Mouse (Mus musculus): ENCODE measurements around the gene Cpne2.

Gene Cpne2

DNA sequence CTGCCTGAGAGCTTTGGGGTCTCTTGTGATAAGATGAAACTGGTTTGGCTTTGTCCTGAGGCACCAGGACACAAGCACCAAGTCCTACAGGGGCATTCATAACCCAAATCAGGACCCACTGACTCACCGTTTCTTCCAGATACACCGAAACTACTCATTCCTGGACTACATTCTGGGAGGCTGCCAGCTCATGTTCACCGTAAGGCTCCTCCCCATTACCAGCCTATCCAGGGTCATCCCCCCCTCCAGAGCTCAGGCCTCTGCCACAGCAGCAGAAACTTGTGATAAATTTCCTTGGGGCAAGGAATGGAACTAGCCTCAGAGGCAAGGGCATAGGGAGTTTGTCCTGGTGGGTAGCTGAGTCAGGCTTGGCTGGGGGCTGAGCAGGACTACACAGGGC, 24.5 kb downstream of the Cpne2 start:
- TF ChIP-seq POU5F1 (IDR thresholded peaks at IDR 0.05; ENCODE audit: borderline replicate concordance, low read length) (no peak), NANOG (IDR thresholded peaks at IDR 0.05; ENCODE audit: borderline replicate concordance, low read length) (no peak), CTCF (conservative IDR thresholded peaks at IDR 0.05; ENCODE audit: low read length) (no peak)
- Histone ChIP-seq H3K4me3 (replicated peaks; ENCODE audit: low read length) (no peak overlapping the region), H3K9me3 (ENCODE audit: low read length) (no peaks in the 10 kb centered on the region), H3K4me1 (replicated peaks; ENCODE audit: low read depth, low read length) (no peaks in the 10 kb centered on the region), H3K27me3 (ENCODE audit: insufficient read depth, low read length) (peaks cover 6% of the 10 kb centered on the region), H3K36me3 (ENCODE audit: insufficient read depth, low read length) (no peaks in the 10 kb centered on the region)

GRCm38 (mm10) chr8:94561256-94561655, 28.5 kb downstream of the Cpne2 start:
- no peaks in the 10 kb centered on the region for H3K36me3 ChIP-seq (ENCODE audit: insufficient read depth, low read length)
- H3K27me3 ChIP-seq (ENCODE audit: insufficient read depth, low read length): peaks cover 3% of the 10 kb centered on the region
- H3K4me1 ChIP-seq (replicated peaks; ENCODE audit: low read depth, low read length): peaks cover 5% of the 10 kb centered on the region; the same call in 1 of the 2 replicates
- no peak overlapping the region for H3K4me3 ChIP-seq (replicated peaks; ENCODE audit: low read length)
- TF ChIP-seq POU5F1 (IDR thresholded peaks at IDR 0.05; ENCODE audit: borderline replicate concordance, low read length) (no peak), NANOG (IDR thresholded peaks at IDR 0.05; ENCODE audit: borderline replicate concordance, low read length) (no peak), CTCF (conservative IDR thresholded peaks at IDR 0.05; ENCODE audit: low read length) (no peak)
- no peaks in the 10 kb centered on the region for H3K9me3 ChIP-seq (ENCODE audit: low read length)

DNA sequence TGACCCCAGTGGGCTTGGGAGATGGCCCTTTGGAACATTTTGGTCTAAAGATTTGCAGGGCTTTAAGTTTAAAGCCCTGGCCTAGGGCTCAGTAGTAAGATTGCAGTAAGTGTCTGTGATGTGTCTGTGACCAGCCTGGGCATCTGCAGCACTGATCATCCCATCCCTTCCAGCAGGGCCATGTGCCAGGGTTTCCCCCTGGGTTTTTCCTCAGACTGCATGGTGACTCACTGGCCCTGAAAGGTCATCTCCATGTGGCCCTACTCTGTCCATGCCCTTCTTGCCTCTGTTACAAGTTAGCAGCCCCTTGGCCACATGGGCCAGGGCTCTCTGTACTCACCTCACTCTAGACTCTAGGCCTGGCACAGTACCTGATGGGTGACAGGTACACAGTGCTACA, 31.6 kb downstream of the Cpne2 start:
- H3K4me1 ChIP-seq (replicated peaks; ENCODE audit: low read depth, low read length): peaks cover 24% of the 10 kb centered on the region
- H3K36me3 ChIP-seq (ENCODE audit: insufficient read depth, low read length): no peaks in the 10 kb centered on the region
- no peaks in the 10 kb centered on the region for H3K9me3 ChIP-seq (ENCODE audit: low read length)
- no peak overlapping the region for H3K4me3 ChIP-seq (replicated peaks; ENCODE audit: low read length)
- TF ChIP-seq POU5F1 (IDR thresholded peaks at IDR 0.05; ENCODE audit: borderline replicate concordance, low read length): no peak
- no peak for TF ChIP-seq NANOG (IDR thresholded peaks at IDR 0.05; ENCODE audit: borderline replicate concordance, low read length)
- TF ChIP-seq CTCF (conservative IDR thresholded peaks at IDR 0.05; ENCODE audit: low read length): no peak
- H3K27me3 ChIP-seq (ENCODE audit: insufficient read depth, low read length): peaks cover 3% of the 10 kb centered on the region; the same call in 1 of the 2 replicates

GRCm38 (mm10) chr8:94566033-94566432, 33.2 kb downstream of the Cpne2 start:
- TF ChIP-seq CTCF (conservative IDR thresholded peaks at IDR 0.05; ENCODE audit: low read length): no peak
- no peak for TF ChIP-seq POU5F1 (IDR thresholded peaks at IDR 0.05; ENCODE audit: borderline replicate concordance, low read length)
- no peak for TF ChIP-seq NANOG (IDR thresholded peaks at IDR 0.05; ENCODE audit: borderline replicate concordance, low read length)
- peaks cover 3% of the 10 kb centered on the region; the same call in 1 of the 2 replicates for H3K27me3 ChIP-seq (ENCODE audit: insufficient read depth, low read length)
- no peaks in the 10 kb centered on the region for H3K36me3 ChIP-seq (ENCODE audit: insufficient read depth, low read length)
- H3K9me3 ChIP-seq (ENCODE audit: low read length): no peaks in the 10 kb centered on the region
- no peak overlapping the region for H3K4me3 ChIP-seq (replicated peaks; ENCODE audit: low read length)
- peaks cover 31% of the 10 kb centered on the region for H3K4me1 ChIP-seq (replicated peaks; ENCODE audit: low read depth, low read length)

GRCm38 (mm10) chr8:94566446-94567158, 33.8 kb downstream of the Cpne2 start:
- Histone ChIP-seq H3K4me1 (replicated peaks; ENCODE audit: low read depth, low read length) (peaks cover 31% of the 10 kb centered on the region), H3K4me3 (replicated peaks; ENCODE audit: low read length) (no peak overlapping the region), H3K36me3 (ENCODE audit: insufficient read depth, low read length) (no peaks in the 10 kb centered on the region), H3K9me3 (ENCODE audit: low read length) (no peaks in the 10 kb centered on the region), H3K27me3 (ENCODE audit: insufficient read depth, low read length) (peaks cover 3% of the 10 kb centered on the region; the same call in 1 of the 2 replicates)
- no peak for TF ChIP-seq CTCF (conservative IDR thresholded peaks at IDR 0.05; ENCODE audit: low read length)
- no peak for TF ChIP-seq NANOG (IDR thresholded peaks at IDR 0.05; ENCODE audit: borderline replicate concordance, low read length)
- TF ChIP-seq POU5F1 (IDR thresholded peaks at IDR 0.05; ENCODE audit: borderline replicate concordance, low read length): no peak

- TF ChIP-seq NANOG (IDR thresholded peaks at IDR 0.05; ENCODE audit: borderline replicate concordance, low read length): no peak
- no peak overlapping the region for H3K4me3 ChIP-seq (replicated peaks; ENCODE audit: low read length)
- peaks cover 31% of the 10 kb centered on the region for H3K4me1 ChIP-seq (replicated peaks; ENCODE audit: low read depth, low read length)
- H3K9me3 ChIP-seq (ENCODE audit: low read length): no peaks in the 10 kb centered on the region
- H3K36me3 ChIP-seq (ENCODE audit: insufficient read depth, low read length): no peaks in the 10 kb centered on the region
- H3K27me3 ChIP-seq (ENCODE audit: insufficient read depth, low read length): peaks cover 1% of the 10 kb centered on the region; the same call in 1 of the 2 replicates
Observed at GRCm38 (mm10) chr8:94567159-94567849, 34.5 kb downstream of the Cpne2 start.

- no peaks in the 10 kb centered on the region for H3K9me3 ChIP-seq (ENCODE audit: low read length)
- H3K36me3 ChIP-seq (ENCODE audit: insufficient read depth, low read length): peaks cover 5% of the 10 kb centered on the region
- no peak overlapping the region for H3K4me3 ChIP-seq (replicated peaks; ENCODE audit: low read length)
- H3K27me3 ChIP-seq (ENCODE audit: insufficient read depth, low read length): no peaks in the 10 kb centered on the region
- no peak for TF ChIP-seq POU5F1 (IDR thresholded peaks at IDR 0.05; ENCODE audit: borderline replicate concordance, low read length)
- TF ChIP-seq CTCF (conservative IDR thresholded peaks at IDR 0.05; ENCODE audit: low read length): no peak
- TF ChIP-seq NANOG (IDR thresholded peaks at IDR 0.05; ENCODE audit: borderline replicate concordance, low read length): no peak
- peaks cover 31% of the 10 kb centered on the region for H3K4me1 ChIP-seq (replicated peaks; ENCODE audit: low read depth, low read length)
Observed at GRCm38 (mm10) chr8:94568098-94568497, 35.3 kb downstream of the Cpne2 start.

DNA sequence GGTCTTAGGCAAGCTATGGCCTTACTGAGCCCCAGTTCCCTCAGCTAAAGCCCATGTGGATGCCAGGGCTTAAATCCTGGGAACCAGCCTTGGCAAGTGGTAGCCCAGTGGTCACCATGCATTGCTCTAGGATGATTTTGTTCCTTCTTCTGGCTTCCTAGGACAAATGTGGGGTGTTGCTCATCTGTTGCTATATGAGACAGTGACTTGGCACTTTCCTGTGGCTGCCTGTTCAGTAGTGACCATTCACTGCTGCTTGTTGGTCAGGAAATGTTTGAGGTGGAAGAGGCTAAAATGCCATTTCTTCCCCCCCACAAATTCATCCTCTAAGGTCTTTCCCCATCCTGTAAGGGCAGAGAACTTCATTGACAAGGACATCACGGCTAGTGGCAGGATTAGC, 36.6 kb downstream of the Cpne2 start:
- no peak overlapping the region for H3K4me3 ChIP-seq (replicated peaks; ENCODE audit: low read length)
- no peaks in the 10 kb centered on the region for H3K27me3 ChIP-seq (ENCODE audit: insufficient read depth, low read length)
- peaks cover 31% of the 10 kb centered on the region for H3K4me1 ChIP-seq (replicated peaks; ENCODE audit: low read depth, low read length)
- TF ChIP-seq POU5F1 (IDR thresholded peaks at IDR 0.05; ENCODE audit: borderline replicate concordance, low read length) (no peak), NANOG (IDR thresholded peaks at IDR 0.05; ENCODE audit: borderline replicate concordance, low read length) (no peak)
- H3K36me3 ChIP-seq (ENCODE audit: insufficient read depth, low read length): peaks cover 19% of the 10 kb centered on the region
- H3K9me3 ChIP-seq (ENCODE audit: low read length): no peaks in the 10 kb centered on the region

Measured in E14TG2a.4 (cell line).